Mouse (Mus musculus) heart, embryonic 10.5 days (tissue): ENCODE measurements around the gene Slc51a. TPM values are rescaled to one million over a fixed set of nuclear protein-coding genes. Genes with fewer than 3 reads are reported as not detected.
"Not testable (repeated sequence)": the region's sequence is repeated elsewhere in the genome, so short reads cannot be mapped to it uniquely, and the experiment has no call there.

Source experiments
- DNase-seq: peaks from one replicate; pipeline ENCODE4 v3.0.0-alpha.2; 2017; ENCODE audit warnings: low spot score
- H3K27ac ChIP-seq: fragments of 300-500 bp; sonication (generic); 2 replicates; pipeline ENCODE4 v1.5.1; 2016; ENCODE audit warnings: mild to moderate bottlenecking
- H3K27me3 ChIP-seq: fragments of 300-500 bp; sonication (generic); 2 replicates; pipeline ENCODE4 v1.6.1; 2016; ENCODE audit warnings: mild to moderate bottlenecking; ENCODE audit not compliant: poor library complexity, insufficient read depth, severe bottlenecking
- H3K36me3 ChIP-seq: fragments of 300-500 bp; sonication (generic); 2 replicates; pipeline ENCODE4 v1.6.1; 2016; ENCODE audit warnings: mild to moderate bottlenecking, moderate library complexity
- H3K4me1 ChIP-seq: fragments of 300-500 bp; sonication (generic); 2 replicates; pipeline ENCODE4 v1.6.1; 2016; ENCODE audit warnings: mild to moderate bottlenecking
- H3K4me3 ChIP-seq: fragments of 300-500 bp; sonication (generic); 2 replicates; pipeline ENCODE4 v1.5.1; 2016; ENCODE audit warnings: mild to moderate bottlenecking, moderate library complexity
- H3K9me3 ChIP-seq: fragments of 300-500 bp; sonication (generic); 2 replicates; pipeline ENCODE4 v1.6.1; 2016; ENCODE audit warnings: mild to moderate bottlenecking, moderate library complexity
- WGBS: fragments of 180-500 bp; shearing (Covaris S2); methylation state at CpG from one replicate; pipeline ENCODE4 v1.1.7; 2016; 5-methylcytosine and 5-hydroxymethylcytosine counted together
- polyA plus RNA-seq: library from polyadenylated mRNA; unstranded; fragments of >200 nt; fragmentation: Nextera tagmentation; extraction: Ambion mirVana; gene quantifications from 2 replicates; pipeline ENCODE4 v1.2.1, GENCODE M21; 2016

The Slc51a gene
- polyA plus RNA-seq, 1 experiment from 2014 or later = 4.2 TPM

- H3K27ac ChIP-seq = no peak overlapping the region
- H3K9me3 ChIP-seq = no peaks in the 10 kb centered on the region
- no peaks in the 10 kb centered on the region; the same call in 1 of the 2 replicates for H3K4me1 ChIP-seq
- H3K27me3 ChIP-seq = no peaks in the 10 kb centered on the region
- peaks cover 43% of the 10 kb centered on the region for H3K36me3 ChIP-seq
- no peak for DNase-seq
- H3K4me3 ChIP-seq = no peak overlapping the region
- 90% methylated on average over 5 of the region's 5 CpGs for WGBS
Measured at GRCm38 (mm10) chr16:32454646-32455045, 33.0 kb downstream of the Slc51a start.

- no peak overlapping the region for H3K27ac ChIP-seq
- no peak overlapping the region for H3K4me3 ChIP-seq
- 94% methylated on average over 8 of the region's 8 CpGs for WGBS
- H3K4me1 ChIP-seq = no peaks in the 10 kb centered on the region; the same call in 1 of the 2 replicates
- DNase-seq = no peak
- H3K9me3 ChIP-seq = no peaks in the 10 kb centered on the region
- H3K36me3 ChIP-seq = peaks cover 43% of the 10 kb centered on the region
- no peaks in the 10 kb centered on the region for H3K27me3 ChIP-seq
Measured at GRCm38 (mm10) chr16:32453102-32453501, 34.6 kb downstream of the Slc51a start.

- peaks cover 24% of the 10 kb centered on the region for H3K36me3 ChIP-seq
- DNase-seq = no peak
- no peak overlapping the region for H3K4me3 ChIP-seq
- peaks cover 15% of the 10 kb centered on the region for H3K4me1 ChIP-seq
- 88% methylated on average over 2 of the region's 2 CpGs for WGBS
- no peak overlapping the region for H3K27ac ChIP-seq
- H3K27me3 ChIP-seq = no peaks in the 10 kb centered on the region
- no peaks in the 10 kb centered on the region for H3K9me3 ChIP-seq
Measured at GRCm38 (mm10) chr16:32450133-32450532, 37.5 kb downstream of the Slc51a start.

- peaks cover 15% of the 10 kb centered on the region for H3K4me1 ChIP-seq
- no peak for DNase-seq
- no peak overlapping the region for H3K4me3 ChIP-seq
- no peaks in the 10 kb centered on the region for H3K9me3 ChIP-seq
- no peak overlapping the region for H3K27ac ChIP-seq
- peaks cover 20% of the 10 kb centered on the region for H3K36me3 ChIP-seq
- no peaks in the 10 kb centered on the region for H3K27me3 ChIP-seq
- WGBS = 81% methylated on average over 3 of the region's 3 CpGs
Measured at GRCm38 (mm10) chr16:32449665-32450064, 38.0 kb downstream of the Slc51a start.

- Histone ChIP-seq H3K27ac (no peak overlapping the region), H3K36me3 (peaks cover 4% of the 10 kb centered on the region; the same call in 1 of the 2 replicates), H3K4me1 (peaks cover 15% of the 10 kb centered on the region), H3K27me3 (no peaks in the 10 kb centered on the region), H3K9me3 (no peaks in the 10 kb centered on the region), H3K4me3 (no peak overlapping the region)
- no peak for DNase-seq
- 48% methylated on average over 2 of the region's 2 CpGs for WGBS
Measured at GRCm38 (mm10) chr16:32446563-32447138, 41.0 kb downstream of the Slc51a start.

- WGBS = 81% methylated on average over 1 of the region's 1 CpGs
- H3K4me3 ChIP-seq = no peak overlapping the region
- no peak overlapping the region for H3K27ac ChIP-seq
- peaks cover 8% of the 10 kb centered on the region for H3K36me3 ChIP-seq
- peaks cover 15% of the 10 kb centered on the region for H3K4me1 ChIP-seq
- DNase-seq = no peak
- no peaks in the 10 kb centered on the region for H3K9me3 ChIP-seq
- no peaks in the 10 kb centered on the region for H3K27me3 ChIP-seq
Measured at GRCm38 (mm10) chr16:32445558-32445957, 42.1 kb downstream of the Slc51a start.

- H3K4me1 ChIP-seq = peaks cover 15% of the 10 kb centered on the region
- not testable (repeated sequence) for H3K9me3 ChIP-seq, H3K27me3 ChIP-seq, H3K36me3 ChIP-seq, H3K27ac ChIP-seq, H3K4me3 ChIP-seq, DNase-seq
- 80% methylated on average over 3 of the region's 3 CpGs for WGBS
Measured at GRCm38 (mm10) chr16:32444615-32445014, 43.1 kb downstream of the Slc51a start.

GRCm38 (mm10) chr16:32441432-32441831 lies 46.2 kb downstream of the Slc51a start:
- Histone ChIP-seq H3K4me3 (no peak overlapping the region), H3K4me1 (peaks cover 18% of the 10 kb centered on the region), H3K9me3 (no peaks in the 10 kb centered on the region), H3K36me3 (peaks cover 8% of the 10 kb centered on the region), H3K27ac (no peak overlapping the region), H3K27me3 (no peaks in the 10 kb centered on the region)
- no peak for DNase-seq
- 90% methylated on average over 3 of the region's 3 CpGs for WGBS

- 89% methylated on average over 1 of the region's 1 CpGs for WGBS
- Histone ChIP-seq H3K4me1 (peaks cover 14% of the 10 kb centered on the region), H3K4me3 (no peak overlapping the region), H3K36me3 (peaks cover 4% of the 10 kb centered on the region), H3K9me3 (no peaks in the 10 kb centered on the region), H3K27ac (no peak overlapping the region), H3K27me3 (no peaks in the 10 kb centered on the region)
- no peak for DNase-seq
Measured at GRCm38 (mm10) chr16:32437266-32437665, 50.4 kb downstream of the Slc51a start.

GRCm38 (mm10) chr16:32436657-32437056 lies 51.0 kb downstream of the Slc51a start:
- Histone ChIP-seq H3K4me3 (no peak overlapping the region), H3K27me3 (no peaks in the 10 kb centered on the region), H3K36me3 (peaks cover 4% of the 10 kb centered on the region), H3K9me3 (no peaks in the 10 kb centered on the region), H3K27ac (no peak overlapping the region), H3K4me1 (peaks cover 18% of the 10 kb centered on the region)
- no peak for DNase-seq
- WGBS = 47% methylated on average over 1 of the region's 1 CpGs

GRCm38 (mm10) chr16:32434691-32435090 lies 53.0 kb downstream of the Slc51a start:
- H3K4me3 ChIP-seq = no peak overlapping the region
- H3K27ac ChIP-seq = no peak overlapping the region
- no peak for DNase-seq
- no peaks in the 10 kb centered on the region for H3K36me3 ChIP-seq
- peaks cover 25% of the 10 kb centered on the region for H3K4me1 ChIP-seq
- no peaks in the 10 kb centered on the region for H3K27me3 ChIP-seq
- H3K9me3 ChIP-seq = no peaks in the 10 kb centered on the region

GRCm38 (mm10) chr16:32434066-32434465 lies 53.6 kb downstream of the Slc51a start:
- DNase-seq = no peak
- no peaks in the 10 kb centered on the region for H3K9me3 ChIP-seq
- WGBS = 31% methylated on average over 6 of the region's 6 CpGs
- H3K27ac ChIP-seq = no peak overlapping the region
- H3K4me3 ChIP-seq = no peak overlapping the region
- no peaks in the 10 kb centered on the region for H3K36me3 ChIP-seq
- no peaks in the 10 kb centered on the region for H3K27me3 ChIP-seq
- peaks cover 28% of the 10 kb centered on the region for H3K4me1 ChIP-seq

- Histone ChIP-seq H3K4me1 (peaks cover 28% of the 10 kb centered on the region), H3K36me3 (no peaks in the 10 kb centered on the region), H3K27ac (no peak overlapping the region), H3K27me3 (no peaks in the 10 kb centered on the region), H3K9me3 (no peaks in the 10 kb centered on the region), H3K4me3 (no peak overlapping the region)
- no peak for DNase-seq
- 81% methylated on average over 2 of the region's 2 CpGs for WGBS
Measured at GRCm38 (mm10) chr16:32433138-32433537, 54.5 kb downstream of the Slc51a start.

- DNase-seq = no peak
- Histone ChIP-seq H3K9me3 (no peaks in the 10 kb centered on the region), H3K4me3 (peak overlapping the region; percentile 80), H3K36me3 (no peaks in the 10 kb centered on the region), H3K4me1 (peaks cover 22% of the 10 kb centered on the region; the same call in 1 of the 2 replicates), H3K27ac (peak overlapping the region; percentile 93; the same call in 1 of the 2 replicates), H3K27me3 (no peaks in the 10 kb centered on the region)
- 86% methylated on average over 1 of the region's 1 CpGs for WGBS
Measured at GRCm38 (mm10) chr16:32431926-32432325, 55.8 kb downstream of the Slc51a start.
